Mouse (Mus musculus) brain, embryonic 14.5 days (tissue): Measurements from ENCODE around the gene Cdk5r1.

Source experiments
- CTCF ChIP-seq: fragments of 200-500 bp; IDR thresholded peaks from 2 replicates; pipeline ENCODE4 v1.5.1; 2012; ENCODE audit warnings: inconsistent platforms, mild to moderate bottlenecking, moderate library complexity, borderline replicate concordance; ENCODE audit not compliant: insufficient read depth, insufficient read length; ENCODE audit errors: extremely low read depth
- POLR2A ChIP-seq: fragments of 200-500 bp; IDR thresholded peaks from 2 replicates; pipeline ENCODE4 v1.6.1; 2012; ENCODE audit warnings: mild to moderate bottlenecking, inconsistent platforms, borderline replicate concordance; ENCODE audit not compliant: poor library complexity, insufficient read depth, insufficient read length, severe bottlenecking; ENCODE audit errors: extremely low read depth

GRCm38 (mm10) chr11:80490831-80491230, 14.0 kb downstream of the Cdk5r1 start:
- TF ChIP-seq POLR2A (no peak), CTCF (no peak)
